Mouse (Mus musculus): ENCODE data around the gene Rnaseh2a. TPM values are rescaled to one million over a fixed set of nuclear protein-coding genes. Genes with fewer than 3 reads are reported as not detected.

Gene Rnaseh2a
- total and polyA plus RNA-seq, 3 experiments, result 71.6 to 115 (median 83.1) TPM

GRCm38 (mm10) chr8:84980622-84981358 lies 11.2 kb upstream of the Rnaseh2a start (continued):
- peak; percentile 63; the same call in 1 of the 2 replicates for TF ChIP-seq ZMIZ1 (IDR thresholded peaks at IDR 0.05; ENCODE audit: low read depth, low read length)
- no peak for TF ChIP-seq RAD21 (IDR thresholded peaks at IDR 0.05; ENCODE audit: low read depth, low read length)
- TF ChIP-seq CHD1 (IDR thresholded peaks at IDR 0.05; ENCODE audit: low read depth, low read length), result peak; percentile 96; the same call in 1 of the 2 replicates
- peak; percentile 94 for TF ChIP-seq BHLHE40 (IDR thresholded peaks at IDR 0.05; ENCODE audit: low read depth, low read length)
- 0 out of 2 replicates have a peak, but pooled peaks have one; percentile 25 for TF ChIP-seq UBTF (IDR thresholded peaks at IDR 0.05; ENCODE audit: low read depth, low read length)
- no peak for TF ChIP-seq USF1 (IDR thresholded peaks at IDR 0.05; ENCODE audit: low read depth, low read length)
- peak; percentile 13; the same call in 1 of the 2 replicates for TF ChIP-seq SMC3 (IDR thresholded peaks at IDR 0.05; ENCODE audit: low read depth, low read length)
- TF ChIP-seq USF2 (conservative IDR thresholded peaks at IDR 0.05; ENCODE audit: low read depth, low read length), result no peak
- peak; percentile 55; the same call in 1 of the 2 replicates for TF ChIP-seq POLR2A (IDR thresholded peaks at IDR 0.05; ENCODE audit: low read depth, low read length)
- peak; percentile 65; the same call in 1 of the 2 replicates for TF ChIP-seq NELFE (IDR thresholded peaks at IDR 0.05; ENCODE audit: low read depth, low read length)
- TF ChIP-seq HCFC1 (IDR thresholded peaks at IDR 0.05; ENCODE audit: low read depth, low read length), result peak; percentile 49; the same call in 1 of the 2 replicates
- peak; percentile 86 for TF ChIP-seq MAX (IDR thresholded peaks at IDR 0.05; ENCODE audit: low read length)
- no peak for TF ChIP-seq ZC3H11A (IDR thresholded peaks at IDR 0.05; ENCODE audit: low read depth, low read length)
- no peak for TF ChIP-seq JUND (conservative IDR thresholded peaks at IDR 0.05; ENCODE audit: low read depth, low read length)
- TF ChIP-seq MAFK (IDR thresholded peaks at IDR 0.05; ENCODE audit: insufficient replicate concordance, low read length), result 0 out of 2 replicates have a peak, but pooled peaks have one; percentile 47
- TF ChIP-seq MEF2A (IDR thresholded peaks at IDR 0.05; ENCODE audit: borderline replicate concordance, low read depth, low read length), result peak; percentile 81

GRCm38 (mm10) chr8:84979599-84980421 lies 10.2 kb upstream of the Rnaseh2a start:
- dilution Hi-C loops (cut with MboI; ENCODE audit: extremely low pct_ligation_motif_present, extremely low pct_unique_long_range_greater_than_20kb, low sequenced_read_pairs), result no loop called here
- Histone ChIP-seq H3K36me3 (replicated peaks in 1 of 2; ENCODE audit: control insufficient read depth in 1 of 2, insufficient read depth in 1 of 2, low read length in 1 of 2) (peaks cover 6 to 8% of the 10 kb centered on the region in 2 experiments), H3K27ac (ENCODE audit: insufficient read depth, low read depth) (peak overlapping the region; percentile 94), H3K79me2 (replicated peaks; ENCODE audit: control insufficient read depth, extremely low read depth, insufficient read depth, poor library complexity, severe bottlenecking) (peaks cover 20% of the 10 kb centered on the region), H3K27me3 (replicated peaks) (no peaks in the 10 kb centered on the region), H3K4me3 (replicated peaks in 1 of 3; ENCODE audit: low read depth in 2 of 3, low read length in 2 of 3, poor library complexity in 1 of 3) (peak overlapping the region; percentile 51 to 94 (median 68)), H3K9ac (ENCODE audit: insufficient read depth, low read depth) (peak overlapping the region; percentile 87), H3K4me2 (ENCODE audit: insufficient read depth, low read depth, poor library complexity, severe bottlenecking) (peak overlapping the region; percentile 96), H3K4me1 (ENCODE audit: control insufficient read depth in 1 of 2, insufficient read depth in 2 of 2) (peaks cover 29 to 52% of the 10 kb centered on the region in 2 experiments), H3K9me3 (replicated peaks; ENCODE audit: low read length) (no peaks in the 10 kb centered on the region)
- in situ Hi-C loops (cut with MboI; ENCODE audit: low pct_ligation_motif_present, low pct_unique_long_range_greater_than_20kb, low sequenced_read_pairs), result no loop called here
- peak; percentile 98 for DNase-seq (ENCODE audit: extremely low read depth)
- TF ChIP-seq NELFE (IDR thresholded peaks at IDR 0.05; ENCODE audit: low read depth, low read length) (0 out of 2 replicates have a peak, but pooled peaks have one; percentile 12), GABPA (IDR thresholded peaks at IDR 0.05; ENCODE audit: insufficient replicate concordance, low read depth, low read length) (no peak), ZC3H11A (IDR thresholded peaks at IDR 0.05; ENCODE audit: low read depth, low read length) (no peak), SIN3A (IDR thresholded peaks at IDR 0.05; ENCODE audit: low read length) (peak; percentile 88), MAZ (IDR thresholded peaks at IDR 0.05; ENCODE audit: low read depth, low read length) (peak; percentile 89), TBP (conservative IDR thresholded peaks at IDR 0.05; ENCODE audit: low read depth, low read length) (peak; percentile 60), HCFC1 (IDR thresholded peaks at IDR 0.05; ENCODE audit: low read depth, low read length) (peak; percentile 57), JUND (conservative IDR thresholded peaks at IDR 0.05; ENCODE audit: low read depth, low read length) (no peak), ELF1 (IDR thresholded peaks at IDR 0.05; ENCODE audit: low read depth, low read length) (peak; percentile 68), MAFK (IDR thresholded peaks at IDR 0.05; ENCODE audit: insufficient replicate concordance, low read length) (no peak), MXI1 (IDR thresholded peaks at IDR 0.05; ENCODE audit: low read depth, low read length) (peak; percentile 94), POLR2A (IDR thresholded peaks at IDR 0.05; ENCODE audit: low read depth, low read length) (peak; percentile 62), E2F4 (IDR thresholded peaks at IDR 0.05; ENCODE audit: insufficient replicate concordance, low read depth, low read length) (no peak), IRF4 (IDR thresholded peaks at IDR 0.05; ENCODE audit: low read depth, low read length) (peak; percentile 64; the same call in 1 of the 2 replicates), POLR2AphosphoS2 (IDR thresholded peaks at IDR 0.05; ENCODE audit: low read depth, low read length) (no peak), MEF2A (IDR thresholded peaks at IDR 0.05; ENCODE audit: borderline replicate concordance, low read depth, low read length) (peak; percentile 49; the same call in 1 of the 2 replicates), ZMIZ1 (IDR thresholded peaks at IDR 0.05; ENCODE audit: low read depth, low read length) (no peak; the same call in 1 of the 2 replicates), EP300 (IDR thresholded peaks at IDR 0.05; ENCODE audit: low read length) (no peak), UBTF (IDR thresholded peaks at IDR 0.05; ENCODE audit: low read depth, low read length) (no peak), CTCF (conservative IDR thresholded peaks at IDR 0.05 in 1 of 2, IDR thresholded peaks at IDR 0.05 in 1 of 2; ENCODE audit: low read depth in 2 of 2, low read length in 2 of 2) (no peak), USF1 (IDR thresholded peaks at IDR 0.05; ENCODE audit: low read depth, low read length) (no peak), BHLHE40 (IDR thresholded peaks at IDR 0.05; ENCODE audit: low read depth, low read length) (peak; percentile 41; the same call in 1 of the 2 replicates), JUN (IDR thresholded peaks at IDR 0.05; ENCODE audit: insufficient read depth, low read depth, low read length) (no peak), SMC3 (IDR thresholded peaks at IDR 0.05; ENCODE audit: low read depth, low read length) (no peak), RAD21 (IDR thresholded peaks at IDR 0.05; ENCODE audit: low read depth, low read length) (no peak), KAT2A (IDR thresholded peaks at IDR 0.05; ENCODE audit: insufficient replicate concordance, low read length) (0 out of 2 replicates have a peak, but pooled peaks have one; percentile 25), MYC (IDR thresholded peaks at IDR 0.05; ENCODE audit: low read depth, low read length) (no peak)

All from CH12.LX (cell line).